Mouse (Mus musculus) bone marrow, adult 2 months (tissue): Measurements from ENCODE around the gene Abcc9.

ENCODE experiments used
- CTCF ChIP-seq: fragments of 200-500 bp; IDR thresholded peaks from 2 replicates; pipeline ENCODE4 v1.5.1; 2011; ENCODE audit warnings: low read length, control low read depth; ENCODE audit not compliant: control insufficient read depth, insufficient read depth
- POLR2A ChIP-seq: fragments of 200-500 bp; IDR thresholded peaks from 2 replicates; pipeline ENCODE4 v1.6.1; 2011; ENCODE audit warnings: low read depth, mild to moderate bottlenecking, control low read depth, low read length, borderline replicate concordance; ENCODE audit not compliant: control insufficient read depth

DNA sequence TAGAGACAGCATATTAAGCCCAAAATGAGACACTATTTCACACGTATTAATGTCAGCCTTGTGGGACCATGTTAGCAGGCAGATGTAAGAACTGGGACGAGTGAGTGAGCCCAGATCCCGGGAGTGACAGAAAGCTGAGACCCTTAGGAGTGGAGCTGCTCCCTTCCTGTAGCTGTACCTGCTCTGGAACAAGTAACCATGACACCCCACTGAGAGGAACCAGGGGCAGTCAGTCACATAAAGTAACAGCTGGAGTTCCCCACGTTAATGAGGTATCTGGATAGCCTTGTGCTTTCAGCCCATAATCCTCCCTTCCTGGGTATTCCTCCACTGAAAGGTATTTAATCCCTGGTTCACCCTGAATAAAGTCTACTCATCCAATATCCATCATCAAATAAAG, 41.1 kb upstream of the Abcc9 start:
- TF ChIP-seq POLR2A (no peak), CTCF (no peak)
